Mouse (Mus musculus) thymus, postnatal 4 days (tissue): ENCODE data around the gene Gm3573.
"Not testable (repeated sequence)": the region's sequence is repeated elsewhere in the genome, so short reads cannot be mapped to it uniquely, and the experiment has no call there.

Experiments
- DNase-seq: peaks from one replicate; pipeline ENCODE4 v3.0.0; 2021

Gm3573 gene

DNA sequence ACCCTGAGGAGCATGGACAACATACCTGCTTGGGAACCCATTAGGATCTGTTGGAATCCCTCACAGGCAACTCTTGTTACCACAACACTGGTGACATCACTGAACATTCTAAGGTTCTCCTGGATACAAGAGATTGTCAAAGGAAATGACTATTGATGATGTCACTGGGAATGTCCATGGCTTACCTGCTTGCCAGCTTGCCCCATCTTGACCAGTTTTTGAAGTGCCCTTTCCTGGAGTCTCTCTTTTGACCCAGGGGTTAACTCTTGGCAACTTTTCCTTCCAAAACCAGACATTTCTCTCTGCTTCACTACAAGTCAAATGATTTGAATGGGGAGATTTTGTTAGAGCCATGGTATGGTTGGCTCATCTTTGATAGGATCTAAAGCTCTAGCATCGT lies at the start of gene Gm3573:
TSS of gene Gm3573 (minus strand) at position 101 of the 400 bp plus-strand sequence.
- not testable (repeated sequence) for DNase-seq

DNA sequence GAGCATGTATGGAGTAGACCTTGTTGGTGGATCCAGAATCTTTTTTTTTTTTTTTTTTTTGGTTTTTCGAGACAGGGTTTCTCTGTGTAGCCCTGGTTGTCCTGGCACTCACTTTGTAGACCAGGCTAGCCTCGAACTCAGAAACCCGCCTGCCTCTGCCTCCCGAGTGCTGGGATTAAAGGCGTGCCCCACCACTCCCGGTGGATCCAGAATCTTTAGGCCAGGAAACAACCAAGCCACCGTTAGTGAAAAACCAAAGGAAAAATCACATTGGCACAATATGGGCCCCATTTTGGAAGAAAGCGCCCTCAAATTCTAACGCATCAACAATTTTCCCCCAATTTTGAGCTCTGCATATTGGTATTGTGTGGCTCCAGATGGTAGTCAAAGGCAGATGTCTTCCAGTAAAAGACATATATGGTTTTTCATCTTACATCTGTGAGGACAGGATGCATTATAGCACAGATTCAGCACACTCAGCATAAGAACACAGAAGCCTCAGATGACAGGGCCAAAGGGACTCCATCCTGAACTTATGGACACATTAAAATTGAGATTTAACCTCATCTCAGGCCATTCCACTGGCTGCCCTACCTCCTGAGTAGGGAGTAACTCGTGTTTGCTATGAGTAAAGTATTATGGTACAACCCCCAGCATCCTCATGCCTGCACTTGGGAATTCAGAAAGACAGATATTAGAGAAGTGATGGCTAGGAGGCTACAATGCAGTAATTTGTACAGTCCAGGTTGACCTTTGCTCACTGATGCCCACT lies 26.4 kb upstream of the Gm3573 start:
- DNase-seq: peak; percentile 5

GRCm38 (mm10) chr14:42183936-42184335 lies 6.7 kb downstream of the Gm3573 start:
- peak; percentile 4 for DNase-seq

DNA sequence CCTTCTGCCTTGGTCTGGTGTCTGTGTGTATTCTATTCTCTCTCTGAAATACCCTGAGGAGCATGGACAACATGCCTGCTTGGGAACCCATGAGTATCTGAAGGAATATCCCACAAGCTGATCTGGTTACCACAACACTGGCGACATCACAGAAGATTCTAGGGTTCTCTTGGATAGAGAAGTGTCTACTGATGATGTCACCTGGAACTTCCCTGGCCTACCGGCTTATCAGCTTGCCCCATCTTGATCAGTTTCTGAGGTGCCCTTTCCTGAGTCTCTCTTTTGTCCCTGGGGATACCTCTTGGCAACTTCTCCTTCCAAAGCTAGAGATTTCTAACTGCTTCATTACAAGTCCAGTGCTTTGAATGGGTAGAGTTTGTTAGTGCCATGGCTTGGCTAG lies 28.1 kb downstream of the Gm3573 start, which contains the start of gene Gm17027:
TSS of gene Gm17027 (minus strand) at position 101 of the 400 bp plus-strand sequence.
- not testable (repeated sequence) for DNase-seq
